Comparison of ENCODE assay signal across 9 mouse cellular contexts in the genomic region with DNA sequence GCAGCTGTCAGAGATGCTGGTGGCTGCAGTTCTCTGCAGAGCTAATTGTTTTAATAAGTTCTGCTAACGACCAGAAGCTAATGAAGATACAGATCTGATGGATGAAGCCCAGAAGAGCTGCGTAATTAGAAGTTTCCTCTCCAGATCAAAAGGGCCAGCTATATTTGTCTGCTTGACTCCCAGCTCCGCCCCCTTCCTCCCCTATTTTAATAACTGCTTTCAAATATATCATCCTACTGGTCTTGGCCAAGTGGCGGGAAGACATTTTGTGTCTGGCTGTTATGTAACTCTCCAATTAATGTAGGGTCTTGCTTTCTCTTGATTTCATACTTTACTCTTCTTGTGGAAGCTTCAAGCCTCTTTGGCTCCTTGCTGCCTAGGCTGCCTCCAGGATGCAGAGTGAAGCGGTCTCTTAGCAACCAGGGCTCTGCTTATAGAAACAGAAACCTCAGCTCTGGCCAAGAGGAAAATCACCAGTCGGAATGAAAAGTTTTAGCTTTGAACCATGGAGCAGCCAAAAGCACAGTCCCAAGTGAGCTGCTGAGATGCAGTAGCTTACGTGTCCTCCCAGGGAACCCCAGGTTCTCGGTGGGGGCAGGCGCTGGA.
DNase-seq lines count a peak whose midpoint lies in the region; TF ChIP-seq lines count a peak whose summit lies in the region.
"Had no signal": no experiment of that assay in that cellular context is flagged by ENCODE, and none has a peak within 500 bp of the region (broad histone marks: within the 10 kb centered on the region; RNA-seq: fewer than 3 reads in every experiment).

No protein-coding gene starts in this region.

- 0 out of 2 replicates have a peak, but pooled peaks cover 5% of the 10 kb centered on the region for H3K27me3 ChIP-seq in embryonic facial prominence, embryonic 10.5 days (replicated peaks; ENCODE audit: low read depth, poor library complexity, severe bottlenecking)
- H3K27me3 ChIP-seq: embryonic facial prominence, embryonic 13.5 days had no signal

- no peaks in the 10 kb centered on the region for H3K9me3 ChIP-seq in embryonic facial prominence, embryonic 10.5 days
- H3K9me3 ChIP-seq: embryonic facial prominence, embryonic 13.5 days had no signal

- H3K27ac ChIP-seq in embryonic facial prominence, embryonic 10.5 days (replicated peaks) = no peak overlapping the region
- H3K27ac ChIP-seq in olfactory bulb, adult 2 months (ENCODE audit: insufficient read depth, low read depth, low read length) = peak overlapping the region; percentile 2; the same call in 1 of the 2 replicates
- H3K27ac ChIP-seq: embryonic facial prominence, embryonic 13.5 days had no signal

- no peaks in the 10 kb centered on the region for H3K36me3 ChIP-seq in embryonic facial prominence, embryonic 10.5 days (replicated peaks)
- H3K36me3 ChIP-seq: embryonic facial prominence, embryonic 13.5 days had no signal

- no peak overlapping the region for H3K4me3 ChIP-seq in embryonic facial prominence, embryonic 10.5 days
- no peak overlapping the region for H3K4me3 ChIP-seq in olfactory bulb, adult 2 months (ENCODE audit: insufficient read depth, low read depth, low read length)
- H3K4me3 ChIP-seq: embryonic facial prominence, embryonic 13.5 days had no signal

- TF ChIP-seq POLR2A in olfactory bulb, adult 2 months (IDR thresholded peaks at IDR 0.05; ENCODE audit: insufficient read depth, low read depth, low read length) = no peak

- TF ChIP-seq CTCF in olfactory bulb, adult 2 months (IDR thresholded peaks at IDR 0.05; ENCODE audit: insufficient read depth, low read depth, low read length) = no peak

- peaks cover 19% of the 10 kb centered on the region for H3K4me1 ChIP-seq in embryonic facial prominence, embryonic 10.5 days
- H3K4me1 ChIP-seq in olfactory bulb, adult 2 months (ENCODE audit: control insufficient read depth, insufficient read depth, low read length) = peaks cover 30% of the 10 kb centered on the region

- DNase-seq in cerebellum, adult 9-10 months = peak; percentile 1
- DNase-seq in cerebellum, adult 11-12 months = no peak
- DNase-seq in embryonic facial prominence, embryonic 10.5 days (ENCODE audit: low spot score) = peak; percentile 29
- DNase-seq in heart, postnatal 25 days (ENCODE audit: low spot score) = peak; percentile 24
- DNase-seq in left cerebral cortex, adult 18-20 months (ENCODE audit: low spot score in 2 of 2) = peak; percentile 53 to 69
- no peak for DNase-seq in ovary, adult 18-20 months (ENCODE audit: low spot score)
- DNase-seq in adrenal gland, postnatal 25 days = no peak

- WGBS in embryonic facial prominence, embryonic 10.5 days = 63% methylated on average over 9 of the region's 9 CpGs
- 16% methylated on average over 9 of the region's 9 CpGs for WGBS in olfactory bulb, adult 2 months

- intact Hi-C loops in heart, postnatal 25 days (cut with DNase I) = no loop called here

Comparison
In these comparisons a context has a peak if more than half of its experiments do, and no peak if none do; other contexts are left out.
1. DNase-seq: peak in cerebellum, adult 9-10 months (single experiment), embryonic facial prominence, embryonic 10.5 days (single experiment), heart, postnatal 25 days (single experiment) and left cerebral cortex, adult 18-20 months (2 of 2); none in cerebellum, adult 11-12 months (single experiment), ovary, adult 18-20 months (single experiment) and adrenal gland, postnatal 25 days (single experiment).